Mouse (Mus musculus): ENCODE data around the gene Arhgap22. TPM values are rescaled to one million over a fixed set of nuclear protein-coding genes. Genes with fewer than 3 reads are reported as not detected.

The Arhgap22 gene
- total RNA-seq, 2 experiments from 2014 or later, result 4.2 to 5.6 TPM

- intact Hi-C loops (cut with DNase I), result no loop called here
- peak; percentile 77 for DNase-seq
Measured at GRCm38 (mm10) chr14:33322661-33323088, 108.8 kb downstream of the Arhgap22 start.

GRCm38 (mm10) chr14:33324556-33324955 lies 110.7 kb downstream of the Arhgap22 start:
- DNase-seq, result no peak
- intact Hi-C loops (cut with DNase I), result no loop called here

GRCm38 (mm10) chr14:33328369-33328768 lies 114.5 kb downstream of the Arhgap22 start:
- intact Hi-C loops (cut with DNase I), result no loop called here
- no peak for DNase-seq

- intact Hi-C loops (cut with DNase I), result no loop called here
- DNase-seq, result no peak
Measured at GRCm38 (mm10) chr14:33329297-33329805, 115.5 kb downstream of the Arhgap22 start.

- intact Hi-C loops (cut with DNase I), result no loop called here
- DNase-seq, result no peak
Measured at GRCm38 (mm10) chr14:33330986-33331385, 117.2 kb downstream of the Arhgap22 start.

GRCm38 (mm10) chr14:33331627-33332026 lies 117.8 kb downstream of the Arhgap22 start:
- DNase-seq, result no peak
- intact Hi-C loops (cut with DNase I), result no loop called here

GRCm38 (mm10) chr14:33333833-33334232 lies 120.0 kb downstream of the Arhgap22 start:
- no peak for DNase-seq
- intact Hi-C loops (cut with DNase I), result no loop called here

GRCm38 (mm10) chr14:33334402-33334801 lies 120.6 kb downstream of the Arhgap22 start:
- intact Hi-C loops (cut with DNase I), result no loop called here
- DNase-seq, result no peak

GRCm38 (mm10) chr14:33335733-33336132 lies 121.9 kb downstream of the Arhgap22 start:
- intact Hi-C loops (cut with DNase I), result no loop called here
- DNase-seq, result no peak

- intact Hi-C loops (cut with DNase I), result no loop called here
- no peak for DNase-seq
Measured at GRCm38 (mm10) chr14:33338684-33339083, 124.9 kb downstream of the Arhgap22 start.

GRCm38 (mm10) chr14:33343131-33343725 lies 129.4 kb downstream of the Arhgap22 start:
- no peak for DNase-seq
- intact Hi-C loops (cut with DNase I), result no loop called here

- intact Hi-C loops (cut with DNase I), result no loop called here
- no peak for DNase-seq
Measured at GRCm38 (mm10) chr14:33346546-33346945, 132.7 kb downstream of the Arhgap22 start.

- intact Hi-C loops (cut with DNase I), result no loop called here
- no peak for DNase-seq
Measured at GRCm38 (mm10) chr14:33347738-33348137, 133.9 kb downstream of the Arhgap22 start.

GRCm38 (mm10) chr14:33348146-33348545 lies 134.3 kb downstream of the Arhgap22 start:
- DNase-seq, result no peak
- intact Hi-C loops (cut with DNase I), result no loop called here

- DNase-seq, result no peak
- intact Hi-C loops (cut with DNase I), result no loop called here
Measured at GRCm38 (mm10) chr14:33351019-33351418, 137.2 kb downstream of the Arhgap22 start.

GRCm38 (mm10) chr14:33351984-33352722 lies 138.3 kb downstream of the Arhgap22 start:
- intact Hi-C loops (cut with DNase I), result no loop called here
- no peak for DNase-seq

- DNase-seq, result no peak
- intact Hi-C loops (cut with DNase I), result no loop called here
Measured at GRCm38 (mm10) chr14:33352890-33353289, 139.1 kb downstream of the Arhgap22 start.

GRCm38 (mm10) chr14:33355276-33355675 lies 141.4 kb downstream of the Arhgap22 start:
- no peak for DNase-seq
- intact Hi-C loops (cut with DNase I), result no loop called here

GRCm38 (mm10) chr14:33357600-33358368 lies 144.0 kb downstream of the Arhgap22 start:
- intact Hi-C loops (cut with DNase I), result no loop called here
- DNase-seq, result no peak

GRCm38 (mm10) chr14:33358891-33359290 lies 145.1 kb downstream of the Arhgap22 start:
- intact Hi-C loops (cut with DNase I), result no loop called here
- DNase-seq, result no peak

- DNase-seq, result no peak
- intact Hi-C loops (cut with DNase I), result no loop called here
Measured at GRCm38 (mm10) chr14:33361546-33361945, 147.7 kb downstream of the Arhgap22 start.

All from left cerebral cortex, postnatal 4 days (tissue).